Mouse (Mus musculus): ENCODE measurements around the gene Max. TPM values are rescaled to one million over a fixed set of nuclear protein-coding genes. Genes with fewer than 3 reads are reported as not detected.

Gene Max
- polyA plus RNA-seq (2011; ENCODE audit: insufficient read depth, insufficient read length, low read depth, missing spikeins), result 84.4 and 101 TPM in 2 replicates

DNA sequence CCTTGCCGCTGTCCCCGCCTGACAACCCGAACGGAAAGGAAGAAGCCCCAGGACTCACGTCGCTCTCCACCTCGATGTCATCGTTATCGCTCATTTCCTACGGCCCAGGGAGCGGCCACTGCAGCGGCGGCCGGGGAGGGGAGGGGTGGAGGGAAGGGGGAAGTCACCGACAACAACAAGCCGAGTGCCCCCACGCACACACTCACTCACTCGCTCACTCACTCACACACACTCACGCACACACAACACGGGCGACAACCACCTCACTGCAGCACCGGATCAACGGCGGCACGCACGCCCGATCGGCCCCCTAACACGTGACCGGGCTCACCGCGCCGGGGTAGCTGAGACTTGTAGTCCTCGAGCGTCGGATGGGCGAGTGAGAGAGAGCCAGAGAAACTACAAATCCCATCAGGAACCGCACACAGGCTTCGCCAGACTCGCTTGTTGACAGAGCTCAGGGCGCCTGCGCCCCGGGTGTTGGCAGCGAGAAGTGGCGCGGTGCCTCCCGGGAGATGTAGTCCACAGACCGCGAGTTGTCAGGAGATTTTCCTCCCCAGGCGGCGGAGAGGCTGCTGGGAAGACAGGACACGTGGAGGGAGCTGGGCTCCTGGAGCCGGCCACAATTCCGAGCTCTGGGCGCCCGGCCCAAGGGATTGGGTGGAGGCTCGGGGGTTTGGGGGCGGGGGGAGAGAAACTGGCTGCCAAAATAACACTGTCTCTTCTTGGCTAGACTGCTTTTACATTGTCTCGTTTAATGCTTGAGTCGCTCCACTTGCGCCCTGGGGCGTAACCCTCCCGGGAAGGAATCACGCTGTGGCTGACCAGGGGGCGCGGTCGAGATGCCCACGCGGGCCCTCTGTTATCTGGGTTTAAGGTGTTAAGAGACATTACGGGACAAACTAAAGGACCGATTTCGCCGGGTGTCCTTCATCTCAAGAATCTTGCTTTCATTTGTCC, at the start of gene Max:
Gene Max, minus strand, starts transcription at position 270 of the 960 bp plus-strand sequence.
- Histone ChIP-seq H3K27me3 (ENCODE audit: control insufficient read depth, insufficient read depth, low read length, poor library complexity, severe bottlenecking) (no peaks in the 10 kb centered on the region), H3K9ac (ENCODE audit: low read depth, poor library complexity, severe bottlenecking) (peak within 1 kb of the TSS; percentile 86), H3K4me1 (ENCODE audit: control insufficient read depth, insufficient read depth, low read length) (no peaks in the 10 kb centered on the region), H3K36me3 (ENCODE audit: control insufficient read depth, insufficient read depth, low read length, poor library complexity, severe bottlenecking) (peaks cover 14% of the 10 kb centered on the region), H3K27ac (ENCODE audit: insufficient read depth, low read length) (peak within 1 kb of the TSS; percentile 88), H3K9me3 (replicated peaks; ENCODE audit: control insufficient read depth, insufficient read depth, low read length, poor library complexity, severe bottlenecking) (no peaks in the 10 kb centered on the region), H3K4me3 (ENCODE audit: low read depth, low read length) (peak within 1 kb of the TSS; percentile 71)
- TF ChIP-seq POLR2A (IDR thresholded peaks at IDR 0.05; ENCODE audit: insufficient read depth, low read length) (no peak), EP300 (IDR thresholded peaks at IDR 0.05; ENCODE audit: insufficient read depth, low read depth, low read length) (peak; percentile 20; the same call in 1 of the 2 replicates)

DNA sequence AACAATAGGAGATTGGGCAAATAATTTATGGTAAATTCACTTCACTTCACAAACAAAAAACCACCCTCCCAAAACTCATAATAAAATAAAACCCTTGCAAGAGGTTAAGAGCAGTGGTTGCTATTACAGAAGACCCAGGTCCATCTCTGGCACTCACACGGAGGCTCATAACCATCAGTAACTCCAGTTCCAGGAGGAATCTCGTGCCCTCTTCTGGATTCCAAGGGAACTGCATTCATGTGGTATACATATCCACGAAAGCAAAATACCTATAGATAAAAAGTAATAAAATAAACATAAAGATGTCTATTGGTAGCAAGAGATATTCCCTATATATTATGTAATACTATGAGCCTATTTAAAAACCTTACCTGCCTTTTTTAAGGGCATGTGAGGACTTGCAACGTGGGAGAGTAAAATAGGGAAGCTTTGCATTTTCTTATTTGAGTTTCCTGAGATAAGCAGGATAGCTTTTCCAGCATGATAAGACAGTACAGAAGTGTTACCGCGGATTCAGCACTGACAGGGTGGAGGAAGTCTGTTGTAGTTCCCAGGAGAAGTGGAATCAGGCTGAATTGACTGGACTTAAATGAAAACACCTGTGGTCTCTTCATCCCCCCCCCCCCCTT, 49.2 kb upstream of the Max start:
- H3K4me3 ChIP-seq (ENCODE audit: low read depth, low read length), result no peak overlapping the region
- H3K9me3 ChIP-seq (replicated peaks; ENCODE audit: control insufficient read depth, insufficient read depth, low read length, poor library complexity, severe bottlenecking), result no peaks in the 10 kb centered on the region
- no peaks in the 10 kb centered on the region for H3K36me3 ChIP-seq (ENCODE audit: control insufficient read depth, insufficient read depth, low read length, poor library complexity, severe bottlenecking)
- no peaks in the 10 kb centered on the region for H3K4me1 ChIP-seq (ENCODE audit: control insufficient read depth, insufficient read depth, low read length)
- no peak for TF ChIP-seq CTCF (IDR thresholded peaks at IDR 0.05; ENCODE audit: low read depth, low read length)
- no peak for TF ChIP-seq EP300 (IDR thresholded peaks at IDR 0.05; ENCODE audit: insufficient read depth, low read depth, low read length)
- no peak for TF ChIP-seq POLR2A (IDR thresholded peaks at IDR 0.05; ENCODE audit: insufficient read depth, low read length)
- H3K9ac ChIP-seq (ENCODE audit: low read depth, poor library complexity, severe bottlenecking), result no peak overlapping the region
- H3K27me3 ChIP-seq (ENCODE audit: control insufficient read depth, insufficient read depth, low read length, poor library complexity, severe bottlenecking), result no peaks in the 10 kb centered on the region
- no peak overlapping the region for H3K27ac ChIP-seq (ENCODE audit: insufficient read depth, low read length)

DNA sequence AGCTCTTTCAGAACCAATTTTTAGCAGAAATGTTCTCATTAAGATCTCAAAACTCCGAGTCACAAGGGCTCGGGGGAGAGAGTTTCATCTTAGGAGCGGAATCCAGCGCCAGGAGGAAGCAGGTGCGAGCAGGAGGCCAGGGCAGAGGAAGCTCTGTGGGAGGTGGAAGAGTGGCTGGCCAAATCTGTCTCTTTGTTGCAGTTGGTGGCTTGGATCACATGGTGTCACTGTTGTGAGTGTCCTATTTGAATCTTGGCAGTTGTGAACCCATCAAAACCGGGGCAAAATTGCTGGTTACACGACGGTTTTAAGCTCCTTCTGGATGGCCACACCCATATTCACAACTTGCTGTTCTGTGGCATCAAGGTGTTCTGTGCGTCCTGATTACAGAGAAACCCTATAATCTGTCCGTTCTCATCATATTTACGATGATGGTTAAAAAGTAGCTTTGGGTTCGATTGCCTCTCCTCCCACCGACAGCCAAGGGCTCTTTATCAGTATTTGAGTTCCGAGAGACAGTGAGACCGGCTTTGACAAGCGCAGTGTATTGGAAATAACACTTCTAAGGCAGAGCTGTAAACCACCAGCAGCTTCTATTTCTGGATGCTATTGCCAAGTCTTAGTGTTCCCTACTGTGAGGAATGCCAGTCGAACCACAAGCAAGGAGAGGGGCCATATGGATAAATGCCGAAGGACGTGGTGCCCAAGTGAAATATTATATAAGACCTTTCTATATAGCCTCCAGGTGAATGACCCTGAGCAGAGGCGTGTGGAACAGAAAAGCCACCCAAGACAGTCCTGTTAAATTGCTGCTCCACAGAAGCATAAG, 47.4 kb upstream of the Max start:
- no peak overlapping the region for H3K27ac ChIP-seq (ENCODE audit: insufficient read depth, low read length)
- H3K9me3 ChIP-seq (replicated peaks; ENCODE audit: control insufficient read depth, insufficient read depth, low read length, poor library complexity, severe bottlenecking), result no peaks in the 10 kb centered on the region
- no peak overlapping the region for H3K9ac ChIP-seq (ENCODE audit: low read depth, poor library complexity, severe bottlenecking)
- no peaks in the 10 kb centered on the region for H3K4me1 ChIP-seq (ENCODE audit: control insufficient read depth, insufficient read depth, low read length)
- H3K27me3 ChIP-seq (ENCODE audit: control insufficient read depth, insufficient read depth, low read length, poor library complexity, severe bottlenecking), result no peaks in the 10 kb centered on the region
- no peak overlapping the region for H3K4me3 ChIP-seq (ENCODE audit: low read depth, low read length)
- no peaks in the 10 kb centered on the region for H3K36me3 ChIP-seq (ENCODE audit: control insufficient read depth, insufficient read depth, low read length, poor library complexity, severe bottlenecking)
- TF ChIP-seq POLR2A (IDR thresholded peaks at IDR 0.05; ENCODE audit: insufficient read depth, low read length), result no peak
- TF ChIP-seq CTCF (IDR thresholded peaks at IDR 0.05; ENCODE audit: low read depth, low read length), result no peak
- no peak for TF ChIP-seq EP300 (IDR thresholded peaks at IDR 0.05; ENCODE audit: insufficient read depth, low read depth, low read length)

DNA sequence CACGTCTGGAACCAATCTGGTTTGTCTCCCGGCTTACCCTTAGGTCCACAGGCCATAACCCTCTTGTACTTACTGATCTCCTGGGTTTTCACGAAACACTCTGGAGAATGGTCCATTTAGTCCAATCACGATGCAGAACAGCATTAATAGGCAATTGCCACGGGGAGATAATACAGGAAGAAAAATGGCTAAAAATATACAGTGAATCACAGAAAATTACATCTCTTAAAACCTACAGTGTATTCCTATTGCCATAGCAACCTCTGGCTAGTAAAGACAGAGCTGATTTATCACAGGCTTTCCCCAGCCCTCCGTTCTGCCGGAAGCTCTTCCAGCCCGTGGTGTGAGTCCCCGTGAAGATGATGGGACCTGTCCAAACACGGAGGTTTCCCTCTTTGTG, 42.9 kb upstream of the Max start:
- H3K27me3 ChIP-seq (ENCODE audit: control insufficient read depth, insufficient read depth, low read length, poor library complexity, severe bottlenecking), result no peaks in the 10 kb centered on the region
- no peak overlapping the region for H3K27ac ChIP-seq (ENCODE audit: insufficient read depth, low read length)
- no peaks in the 10 kb centered on the region for H3K36me3 ChIP-seq (ENCODE audit: control insufficient read depth, insufficient read depth, low read length, poor library complexity, severe bottlenecking)
- TF ChIP-seq EP300 (IDR thresholded peaks at IDR 0.05; ENCODE audit: insufficient read depth, low read depth, low read length) (no peak), POLR2A (IDR thresholded peaks at IDR 0.05; ENCODE audit: insufficient read depth, low read length) (no peak), CTCF (IDR thresholded peaks at IDR 0.05; ENCODE audit: low read depth, low read length) (no peak)
- H3K9me3 ChIP-seq (replicated peaks; ENCODE audit: control insufficient read depth, insufficient read depth, low read length, poor library complexity, severe bottlenecking), result no peaks in the 10 kb centered on the region
- no peak overlapping the region for H3K4me3 ChIP-seq (ENCODE audit: low read depth, low read length)
- no peaks in the 10 kb centered on the region for H3K4me1 ChIP-seq (ENCODE audit: control insufficient read depth, insufficient read depth, low read length)
- no peak overlapping the region for H3K9ac ChIP-seq (ENCODE audit: low read depth, poor library complexity, severe bottlenecking)

DNA sequence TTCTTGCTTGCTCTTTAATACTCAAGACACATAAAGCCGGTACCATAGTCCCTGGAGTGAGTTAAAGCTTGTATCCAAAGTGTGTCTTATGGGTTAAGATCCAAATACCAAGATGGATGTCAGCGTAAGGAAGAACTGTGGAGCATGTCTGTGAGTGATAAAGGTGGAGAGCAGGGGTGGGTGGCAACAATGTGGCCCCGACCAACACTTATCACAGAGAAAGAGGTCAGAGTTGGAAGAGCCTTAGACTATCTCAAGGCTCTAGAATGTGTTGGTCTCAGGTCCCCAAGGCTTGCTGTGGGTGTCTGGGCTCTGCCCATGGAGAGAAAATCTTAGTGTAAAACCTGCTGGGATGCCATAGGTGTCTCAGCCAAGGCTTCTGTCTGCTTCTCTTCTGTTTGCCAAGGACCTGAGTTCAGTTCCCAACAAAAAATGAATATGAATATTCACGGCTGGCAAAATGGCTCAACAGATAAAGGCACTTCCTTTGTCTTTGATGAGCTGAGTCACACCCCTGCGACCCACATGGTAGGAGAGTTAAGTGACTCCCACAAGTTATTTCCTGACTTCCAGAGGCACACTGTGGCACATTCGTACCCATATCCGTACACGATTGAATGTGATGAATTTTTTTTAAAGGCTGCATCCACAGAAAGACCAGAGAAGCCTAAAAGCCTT, 40.7 kb upstream of the Max start:
- Histone ChIP-seq H3K36me3 (ENCODE audit: control insufficient read depth, insufficient read depth, low read length, poor library complexity, severe bottlenecking) (no peaks in the 10 kb centered on the region), H3K9me3 (replicated peaks; ENCODE audit: control insufficient read depth, insufficient read depth, low read length, poor library complexity, severe bottlenecking) (no peaks in the 10 kb centered on the region), H3K4me3 (ENCODE audit: low read depth, low read length) (no peak overlapping the region), H3K9ac (ENCODE audit: low read depth, poor library complexity, severe bottlenecking) (no peak overlapping the region), H3K27me3 (ENCODE audit: control insufficient read depth, insufficient read depth, low read length, poor library complexity, severe bottlenecking) (no peaks in the 10 kb centered on the region), H3K4me1 (ENCODE audit: control insufficient read depth, insufficient read depth, low read length) (no peaks in the 10 kb centered on the region), H3K27ac (ENCODE audit: insufficient read depth, low read length) (no peak overlapping the region)
- TF ChIP-seq EP300 (IDR thresholded peaks at IDR 0.05; ENCODE audit: insufficient read depth, low read depth, low read length), result no peak
- no peak for TF ChIP-seq POLR2A (IDR thresholded peaks at IDR 0.05; ENCODE audit: insufficient read depth, low read length)
- no peak for TF ChIP-seq CTCF (IDR thresholded peaks at IDR 0.05; ENCODE audit: low read depth, low read length)

Data from ES-Bruce4 (cell line).